Mouse (Mus musculus) bone marrow macrophage, adult 2 months (primary cell): ENCODE measurements around the gene Tmem95. TPM values are rescaled to one million over a fixed set of nuclear protein-coding genes. Genes with fewer than 3 reads are reported as not detected.

ENCODE experiments used
- H3K27ac ChIP-seq: 2 replicates; pipeline ENCODE4 v1.5.1; 2012; ENCODE audit warnings: low read depth, low read length; ENCODE audit not compliant: insufficient read depth
- H3K4me1 ChIP-seq: 2 replicates; pipeline ENCODE4 v1.6.1; 2012; ENCODE audit warnings: low read length; ENCODE audit not compliant: control insufficient read depth, insufficient read depth
- H3K4me3 ChIP-seq: 2 replicates; pipeline ENCODE4 v1.5.1; 2012; ENCODE audit warnings: mild to moderate bottlenecking, low read length, moderate library complexity; ENCODE audit not compliant: insufficient read depth
- CTCF ChIP-seq: IDR thresholded peaks from 2 replicates; pipeline ENCODE4 v1.5.1; 2012; ENCODE audit warnings: low read depth, mild to moderate bottlenecking, low read length, moderate library complexity
- POLR2A ChIP-seq: IDR thresholded peaks from 2 replicates; pipeline ENCODE4 v1.6.1; 2012; ENCODE audit warnings: mild to moderate bottlenecking, low read depth, low read length, borderline replicate concordance
- polyA plus RNA-seq: library from polyadenylated mRNA; stranded (reverse); fragments of >200 nt; gene quantifications from 2 replicates; pipeline ENCODE4 v1.2.4, GENCODE M21; 2012; ENCODE audit not compliant: missing spikeins, insufficient read depth, insufficient read length

The Tmem95 gene
- polyA plus RNA-seq = not detected in 2 replicates

DNA sequence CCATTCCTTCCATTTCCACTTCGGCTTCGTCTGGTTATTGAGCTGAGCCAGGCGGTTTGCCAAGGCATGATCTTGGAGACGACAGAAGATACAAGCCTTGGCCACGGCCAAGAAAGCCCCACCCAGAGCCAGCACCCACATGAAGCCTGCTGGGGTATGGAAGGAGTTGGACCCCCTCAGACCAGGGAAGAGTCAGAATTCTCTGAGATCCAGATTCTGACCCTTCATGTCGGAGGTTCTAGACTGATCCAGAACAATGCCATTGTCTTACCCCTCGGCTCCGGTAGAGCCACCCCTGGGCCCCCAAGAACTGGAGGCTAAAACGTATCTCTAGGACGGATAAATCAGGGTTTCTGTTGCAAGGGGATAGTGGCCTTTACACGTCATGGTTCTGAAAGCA is at the start of gene Tmem95:
Gene Tmem95 (minus strand): TSS at position 141 of the 400 bp plus-strand sequence.
- H3K4me3 ChIP-seq = no peak within 1 kb of the TSS
- peaks cover 8% of the 10 kb centered on the region for H3K4me1 ChIP-seq
- no peak for TF ChIP-seq POLR2A
- no peak for TF ChIP-seq CTCF
- H3K27ac ChIP-seq = no peak within 1 kb of the TSS

DNA sequence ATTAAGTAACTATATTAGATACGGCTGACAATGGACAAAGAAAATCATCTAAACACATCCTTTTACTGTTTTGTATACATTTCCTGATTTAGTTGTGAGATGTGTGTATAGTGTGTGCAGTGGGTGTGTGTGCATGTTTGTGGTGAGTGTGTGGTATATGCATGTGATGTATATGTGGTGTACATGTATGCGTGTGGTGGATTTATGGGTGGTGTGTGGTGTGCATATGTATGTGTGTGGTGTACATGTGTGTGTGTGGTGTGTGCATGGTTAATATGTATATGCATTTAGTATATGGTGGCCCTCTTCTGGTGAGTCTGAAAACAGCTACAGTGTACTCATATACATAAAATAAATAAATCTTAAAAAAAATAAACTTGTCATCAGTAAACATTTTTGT is 49.7 kb upstream of the Tmem95 start:
- Histone ChIP-seq H3K27ac (no peak overlapping the region), H3K4me3 (no peak overlapping the region), H3K4me1 (peaks cover 21% of the 10 kb centered on the region)
- TF ChIP-seq POLR2A (no peak), CTCF (no peak)

DNA sequence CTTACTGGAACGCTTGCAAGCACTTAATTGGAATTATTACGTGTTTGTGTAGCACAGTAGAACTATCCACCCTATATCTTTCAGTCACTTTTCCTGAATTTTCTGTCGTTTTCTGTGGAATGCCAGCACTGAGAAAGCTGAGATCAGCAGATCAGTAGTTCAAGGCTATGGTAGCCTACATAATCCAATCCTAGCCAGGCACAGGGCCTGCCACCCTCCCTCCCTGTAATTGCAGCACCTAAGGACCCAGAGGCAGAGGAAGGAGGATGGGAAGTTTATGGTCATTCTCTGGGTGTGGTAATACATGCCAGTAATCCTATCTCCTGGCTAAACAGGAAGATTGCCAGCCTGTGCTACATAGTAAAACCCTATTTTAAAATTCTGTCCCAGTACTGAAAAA is 45.0 kb upstream of the Tmem95 start:
- Histone ChIP-seq H3K4me1 (peaks cover 20% of the 10 kb centered on the region), H3K27ac (peak overlapping the region; percentile 94), H3K4me3 (no peak overlapping the region)
- no peak for TF ChIP-seq POLR2A
- TF ChIP-seq CTCF = no peak

DNA sequence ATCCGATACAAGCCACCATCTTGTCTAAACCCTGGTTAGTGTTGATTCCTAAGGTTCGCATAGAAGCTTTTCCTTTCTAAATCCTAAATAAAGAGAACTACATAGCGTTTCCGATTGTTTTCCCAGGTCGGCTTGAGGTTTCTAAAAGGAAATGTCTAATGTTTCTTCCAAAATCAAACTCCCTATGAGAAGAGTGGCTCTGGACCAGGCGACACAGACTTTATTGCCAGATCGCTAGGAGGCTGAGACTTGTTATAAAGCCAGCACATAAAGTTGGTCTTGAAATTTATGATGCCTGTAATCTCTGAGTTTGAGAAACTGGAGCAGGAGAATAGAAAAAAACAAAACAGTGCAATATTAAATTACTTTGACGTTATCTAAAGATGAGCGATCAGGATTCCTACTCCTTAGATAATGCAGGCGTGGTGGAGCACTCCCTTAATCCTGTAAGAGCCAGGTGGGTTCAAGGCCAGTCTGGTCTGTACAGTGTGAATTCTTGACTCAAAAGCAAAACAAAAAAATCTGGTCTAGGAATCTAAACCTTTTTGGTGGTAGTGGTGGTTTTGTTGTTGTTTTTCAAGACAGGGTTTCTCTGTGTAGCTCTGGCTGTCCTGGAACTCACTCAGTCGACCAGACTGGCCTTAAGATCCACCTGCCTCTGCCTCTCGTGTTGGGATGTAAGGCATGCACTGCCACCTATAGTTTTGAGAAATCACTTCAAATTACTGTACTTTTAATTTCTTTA is 44.4 kb upstream of the Tmem95 start:
- TF ChIP-seq POLR2A (no peak), CTCF (no peak)
- H3K27ac ChIP-seq = peak overlapping the region; percentile 94

DNA sequence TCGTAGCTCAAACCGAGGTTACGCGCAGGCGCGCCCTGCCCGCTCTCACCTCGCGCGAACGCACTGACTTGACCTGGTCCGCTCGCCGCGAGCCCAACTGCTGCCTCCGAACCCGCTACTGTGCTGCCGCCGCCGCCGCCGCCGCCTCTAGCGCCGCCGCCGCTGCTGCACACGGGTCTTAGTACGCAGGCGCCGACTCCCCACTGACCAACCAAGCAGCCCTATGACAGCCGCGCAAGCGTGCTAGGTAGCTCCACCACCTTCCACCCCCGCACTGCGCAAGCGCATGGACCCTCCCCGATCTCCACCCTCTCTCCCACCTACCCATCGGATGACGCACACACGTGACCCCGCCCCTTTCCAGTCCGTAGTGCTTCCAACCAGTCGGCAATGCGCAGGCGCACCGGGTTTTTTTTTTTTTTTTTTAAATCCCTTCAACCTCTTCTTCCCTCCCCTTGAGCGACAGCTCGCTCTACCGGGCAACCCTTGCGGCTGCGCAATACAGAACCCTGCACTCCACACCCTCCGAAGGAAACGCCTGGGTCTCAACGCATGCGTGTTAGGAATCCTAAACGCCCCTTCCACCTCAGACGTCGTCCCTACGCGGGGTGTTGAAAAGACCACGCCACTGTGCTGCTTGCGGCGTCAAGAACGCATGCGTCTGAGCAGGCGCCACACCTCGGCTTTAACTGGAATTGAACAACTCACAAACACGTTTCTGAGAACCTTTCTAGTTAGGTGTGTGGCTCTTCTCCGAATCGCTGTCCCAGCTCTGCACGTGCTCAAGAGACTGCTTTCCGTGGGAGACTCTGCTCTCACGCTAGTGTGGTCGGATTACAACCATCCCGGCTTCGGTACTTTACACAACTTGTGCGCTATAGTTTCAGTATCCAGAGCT is 43.5 kb upstream of the Tmem95 start, which contains the start of gene Eif5a:
Gene Eif5a (minus strand): TSS at position 845 of the 898 bp plus-strand sequence.
- H3K4me1 ChIP-seq = peaks cover 25% of the 10 kb centered on the region
- H3K27ac ChIP-seq = peak within 1 kb of the TSS; percentile 94
- H3K4me3 ChIP-seq = peak within 1 kb of the TSS; percentile 96
- TF ChIP-seq CTCF = no peak

More for the DNA sequence above, 44.4 kb upstream of the Tmem95 start:
- peaks cover 25% of the 10 kb centered on the region for H3K4me1 ChIP-seq
- peak overlapping the region; percentile 81 for H3K4me3 ChIP-seq

DNA sequence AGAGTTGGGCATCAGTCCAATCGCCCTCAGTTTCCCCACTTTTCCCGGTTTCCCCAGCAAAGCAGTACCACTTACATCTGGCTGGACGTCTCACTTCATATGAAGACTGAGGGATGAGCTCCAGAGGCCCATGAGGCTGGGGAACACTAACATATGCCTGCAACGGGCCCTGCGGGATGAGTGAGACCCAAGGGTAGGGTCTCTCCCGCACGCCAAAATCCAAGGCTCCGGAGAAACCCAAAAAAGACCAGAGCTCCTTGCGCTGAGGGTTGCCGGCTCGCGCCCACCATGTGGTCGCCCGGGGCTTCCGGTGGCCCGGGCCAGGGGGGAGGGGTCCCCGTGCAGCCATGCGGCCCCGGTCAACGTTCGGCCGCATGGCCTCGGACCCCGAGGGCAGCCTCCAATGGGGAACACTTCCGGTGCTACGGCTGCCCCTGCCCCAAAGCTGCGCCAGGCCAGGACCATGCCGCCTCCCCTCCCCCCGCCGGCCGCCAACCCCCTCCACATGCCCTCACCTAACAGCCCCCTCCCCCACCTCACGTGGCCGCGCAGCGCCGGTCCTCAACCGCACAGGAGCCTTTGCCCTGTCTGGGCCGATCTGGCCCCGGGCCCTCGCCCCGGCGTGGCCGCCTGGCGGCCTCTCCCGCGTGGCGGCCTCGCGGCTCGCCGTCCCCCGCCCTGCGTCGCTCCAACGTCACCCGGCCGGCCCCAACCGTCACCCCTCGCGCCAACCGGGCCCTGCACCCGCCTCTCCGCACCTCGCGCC is 42.6 kb upstream of the Tmem95 start:
- H3K4me3 ChIP-seq = peak overlapping the region; percentile 96
- H3K4me1 ChIP-seq = peaks cover 33% of the 10 kb centered on the region
- TF ChIP-seq CTCF (no peak), POLR2A (no peak)
- H3K27ac ChIP-seq = peak overlapping the region; percentile 94

DNA sequence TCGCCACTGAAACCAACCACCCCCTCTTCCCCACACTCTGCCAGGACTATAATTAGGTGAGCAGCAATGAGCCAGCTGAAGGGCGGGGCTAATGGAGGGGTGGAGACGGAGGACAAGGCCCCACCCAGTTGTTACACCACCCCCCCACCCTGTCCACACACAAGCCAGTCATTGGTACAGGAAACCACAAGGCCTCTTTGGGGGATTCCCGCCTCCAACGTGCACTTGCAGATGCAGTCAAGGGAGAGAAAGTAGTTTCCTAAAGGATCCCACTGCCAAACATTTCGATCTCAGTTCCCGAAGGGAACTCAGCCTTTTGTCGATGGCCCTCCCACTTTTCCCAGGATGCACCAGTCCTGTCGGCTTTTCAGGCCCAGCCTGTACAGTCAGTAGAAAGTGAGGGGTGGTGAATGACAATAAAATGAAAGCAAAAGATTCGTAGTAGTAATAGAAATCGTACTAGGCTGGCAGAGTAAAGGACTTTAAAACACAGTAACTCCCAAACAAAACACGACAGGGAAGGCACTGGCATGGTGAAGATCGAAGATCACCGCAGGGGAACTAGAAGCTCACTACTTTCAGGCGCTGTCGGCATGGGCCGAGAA is 41.9 kb upstream of the Tmem95 start:
- Histone ChIP-seq H3K4me1 (peaks cover 33% of the 10 kb centered on the region), H3K4me3 (peak overlapping the region; percentile 96), H3K27ac (peak overlapping the region; percentile 94)
- TF ChIP-seq CTCF = no peak
- TF ChIP-seq POLR2A = no peak

DNA sequence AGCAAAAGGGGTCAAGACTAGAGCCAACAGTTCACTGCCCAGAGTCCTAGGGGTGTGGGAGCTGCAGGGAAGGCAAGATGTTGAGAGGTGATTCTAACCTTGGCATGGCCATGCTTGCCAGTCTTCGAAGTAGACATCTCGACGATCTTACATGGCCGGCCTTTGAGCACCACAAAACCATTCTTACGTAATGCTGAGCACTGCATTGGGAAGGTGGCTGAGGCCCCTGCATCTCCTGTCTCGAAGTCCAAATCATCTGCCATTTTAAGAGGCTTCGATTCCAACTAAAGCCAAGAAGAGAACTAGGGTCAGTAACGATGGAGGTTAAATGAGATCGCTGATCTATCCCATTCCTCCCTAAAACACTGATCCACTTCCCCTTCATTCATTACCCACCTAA is 41.2 kb upstream of the Tmem95 start:
- H3K4me3 ChIP-seq = peak overlapping the region; percentile 96
- peak overlapping the region; percentile 45; the same call in 1 of the 2 replicates for H3K27ac ChIP-seq
- no peak for TF ChIP-seq CTCF
- no peak for TF ChIP-seq POLR2A
- H3K4me1 ChIP-seq = peaks cover 33% of the 10 kb centered on the region

DNA sequence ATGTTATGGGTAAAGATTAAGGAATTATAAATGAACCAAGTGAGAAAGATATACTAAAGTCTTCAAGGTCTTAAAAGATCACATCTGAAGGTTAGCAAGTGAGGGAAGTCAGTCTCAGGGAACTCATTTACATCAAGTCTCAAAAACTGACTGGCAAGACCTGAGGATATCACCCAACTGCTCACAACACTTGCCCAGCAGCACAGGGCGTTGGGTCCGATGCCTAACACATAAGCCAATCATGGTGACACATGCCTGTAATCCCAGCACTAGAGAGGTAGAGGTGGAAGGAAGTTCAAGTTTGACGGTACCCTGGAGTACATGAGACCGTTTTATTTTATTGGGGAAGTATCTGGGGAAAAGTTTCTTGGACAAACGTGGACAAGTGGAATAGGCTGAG is 40.3 kb upstream of the Tmem95 start:
- Histone ChIP-seq H3K4me1 (peaks cover 28% of the 10 kb centered on the region), H3K27ac (no peak overlapping the region), H3K4me3 (0 out of 2 replicates have a peak overlapping the region, but pooled peaks have one; percentile 96)
- TF ChIP-seq POLR2A (no peak), CTCF (no peak)
